Mouse (Mus musculus): ENCODE data around the gene Tmem132e.

GRCm38 (mm10) chr11:82487359-82488086 is 98.8 kb downstream of the Tmem132e start:
- TF ChIP-seq GATA1 (IDR thresholded peaks at IDR 0.05; ENCODE audit: borderline replicate concordance, low read length) (no peak), FLI1 (IDR thresholded peaks at IDR 0.05; ENCODE audit: low read length) (no peak)

Data from megakaryocyte, embryonic 14.5 days (primary cell).